Mouse (Mus musculus): Measurements from ENCODE around the gene Flt4.

- TF ChIP-seq USF2 (IDR thresholded peaks at IDR 0.05; ENCODE audit: borderline replicate concordance in 1 of 2, insufficient read depth in 1 of 2, low read depth in 1 of 2, low read length in 2 of 2) = no peak
- no peak for TF ChIP-seq CTCF (IDR thresholded peaks at IDR 0.05 in 2 of 3, conservative IDR thresholded peaks at IDR 0.05 in 1 of 3; ENCODE audit: control insufficient read depth in 1 of 3, insufficient read depth in 1 of 3, low read depth in 2 of 3, low read length in 3 of 3, poor library complexity in 1 of 3, severe bottlenecking in 1 of 3)
- no peak for TF ChIP-seq MAFK (IDR thresholded peaks at IDR 0.05; ENCODE audit: borderline replicate concordance, low read depth, low read length)
- TF ChIP-seq POLR2AphosphoS2 (IDR thresholded peaks at IDR 0.05; ENCODE audit: low read length) = no peak
- TF ChIP-seq POLR2A (IDR thresholded peaks at IDR 0.05; ENCODE audit: control insufficient read depth in 1 of 2, insufficient read depth in 1 of 2, low read depth in 1 of 2, low read length in 2 of 2, poor library complexity in 1 of 2) = peak; percentile 27 to 46; a peak in 2 of 4 replicates
- no peak for TF ChIP-seq E2F4 (IDR thresholded peaks at IDR 0.05; ENCODE audit: borderline replicate concordance, low read depth, low read length)
- no peak for TF ChIP-seq EP300 (IDR thresholded peaks at IDR 0.05; ENCODE audit: low read depth in 1 of 2, low read length in 2 of 2)
- TF ChIP-seq MAX (IDR thresholded peaks at IDR 0.05; ENCODE audit: low read length) = no peak
- no peak for TF ChIP-seq TCF12 (IDR thresholded peaks at IDR 0.05; ENCODE audit: low read depth, low read length)
Measured at GRCm38 (mm10) chr11:49651762-49652322, 42.8 kb downstream of the Flt4 start.

Data from MEL (cell line).